Mouse (Mus musculus) megakaryocyte, embryonic 14.5 days (primary cell): Measurements from ENCODE around the gene Gp1ba.

Experiments
- FLI1 ChIP-seq: IDR thresholded peaks from 2 replicates; pipeline ENCODE4 v1.6.1; 2012; ENCODE audit warnings: low read length, inconsistent platforms, mixed read lengths
- GATA1 ChIP-seq: IDR thresholded peaks from 3 replicates; pipeline ENCODE4 v1.6.1; 2012; ENCODE audit warnings: mixed read lengths, low read length, inconsistent platforms, borderline replicate concordance

GRCm38 (mm10) chr11:70681897-70682581 is 43.1 kb downstream of the Gp1ba start:
- TF ChIP-seq GATA1, result no peak
- no peak for TF ChIP-seq FLI1
